Mouse (Mus musculus) spleen, adult 10 weeks (tissue): Measurements from ENCODE around the gene Cldn34c3. TPM values are rescaled to one million over a fixed set of nuclear protein-coding genes. Genes with fewer than 3 reads are reported as not detected.

Experiments used
- polyA plus RNA-seq: library from polyadenylated mRNA; stranded (reverse); fragments of 350-450 nt; fragmentation: Illumina TruSeq; extraction: RNeasy Lipid Tissue Mini Kit (QIAGEN cat#74804); gene quantifications from one replicate; pipeline ENCODE4 v1.2.3, GENCODE M21; 2015; ENCODE audit warnings: low replicate concordance; ENCODE audit not compliant: insufficient read depth

Gene Cldn34c3
- not detected for polyA plus RNA-seq

GRCm38 (mm10) chrX:123793365-123793764 is at the start of gene Cldn34c3:
Cldn34c3 (plus strand) TSS chrX:123793665.

Other genes starting within 250 kb of the Cldn34c3 start
- not detected for gene Cldn34c2, start 212.0 kb upstream of the Cldn34c3 start, polyA plus RNA-seq
- gene Gm17467, start 88.9 kb upstream of the Cldn34c3 start, polyA plus RNA-seq = not detected